Mouse (Mus musculus) forebrain, embryonic 12.5 days (tissue): Measurements from ENCODE around the gene Slc43a2. TPM values are rescaled to one million over a fixed set of nuclear protein-coding genes. Genes with fewer than 3 reads are reported as not detected.
A peak's percentile ranks its signal among the peaks of the same experiment; 100 is the strongest.
"Not testable (repeated sequence)": the region's sequence is repeated elsewhere in the genome, so short reads cannot be mapped to it uniquely, and the experiment has no call there.

ENCODE experiments used
- ATAC-seq: fragments of 200-750 bp; cut with Nextera tagmentation; 2 replicates; pipeline ENCODE4 v1.8.0; 2017; ENCODE audit warnings: moderate TSS enrichment; ENCODE audit not compliant: low FRiP score
- H3K27ac ChIP-seq: fragments of 300-500 bp; sonication (generic); 2 replicates; pipeline ENCODE4 v1.5.1; 2016; ENCODE audit warnings: mild to moderate bottlenecking
- H3K27me3 ChIP-seq: fragments of 300-500 bp; sonication (generic); 2 replicates; pipeline ENCODE4 v1.6.1; 2016; ENCODE audit warnings: mild to moderate bottlenecking
- H3K36me3 ChIP-seq: fragments of 300-500 bp; sonication (generic); replicated peaks from 2 replicates; pipeline ENCODE4 v1.6.1; 2016; ENCODE audit warnings: mild to moderate bottlenecking
- H3K4me1 ChIP-seq: fragments of 300-500 bp; sonication (generic); 2 replicates; pipeline ENCODE4 v1.6.1; 2016
- H3K4me2 ChIP-seq: fragments of 300-500 bp; sonication (generic); 2 replicates; pipeline ENCODE4 v1.6.1; 2016; ENCODE audit warnings: mild to moderate bottlenecking, moderate library complexity
- H3K4me3 ChIP-seq: fragments of 300-500 bp; sonication (generic); replicated peaks from 2 replicates; pipeline ENCODE4 v1.5.1; 2016; ENCODE audit warnings: mild to moderate bottlenecking
- H3K9ac ChIP-seq: fragments of 300-500 bp; sonication (generic); 2 replicates; pipeline ENCODE4 v1.6.1; 2016; ENCODE audit warnings: mild to moderate bottlenecking
- H3K9me3 ChIP-seq: fragments of 300-500 bp; sonication (generic); 2 replicates; pipeline ENCODE4 v1.6.1; 2016
- WGBS: fragments of 180-500 bp; shearing (Covaris S2); methylation state at CpG from one replicate; pipeline ENCODE4 v1.1.7; 2016; 5-methylcytosine and 5-hydroxymethylcytosine counted together
- polyA plus RNA-seq: library from polyadenylated mRNA; unstranded; fragments of >200 nt; fragmentation: Nextera tagmentation; extraction: Ambion mirVana; gene quantifications from 2 replicates; pipeline ENCODE4 v1.2.1, GENCODE M21; 2016

The Slc43a2 gene
- polyA plus RNA-seq, 1 experiment from 2014 or later: 11.4 TPM

GRCm38 (mm10) chr11:75587493-75588284, 56.2 kb downstream of the Slc43a2 start, which contains the start of gene Pitpna:
Gene Pitpna, plus strand, starts transcription at chr11:75588097.
- Histone ChIP-seq H3K27ac (peak within 1 kb of the TSS; percentile 87), H3K36me3 (peaks cover 6% of the 10 kb centered on the region), H3K9ac (peak within 1 kb of the TSS; percentile 96), H3K4me1 (peaks cover 18% of the 10 kb centered on the region), H3K9me3 (no peaks in the 10 kb centered on the region), H3K27me3 (no peaks in the 10 kb centered on the region), H3K4me3 (peak within 1 kb of the TSS; percentile 85), H3K4me2 (peak within 1 kb of the TSS; percentile 77)
- WGBS: 6% methylated on average over 49 of the region's 49 CpGs
- peak; percentile 94 for ATAC-seq

DNA sequence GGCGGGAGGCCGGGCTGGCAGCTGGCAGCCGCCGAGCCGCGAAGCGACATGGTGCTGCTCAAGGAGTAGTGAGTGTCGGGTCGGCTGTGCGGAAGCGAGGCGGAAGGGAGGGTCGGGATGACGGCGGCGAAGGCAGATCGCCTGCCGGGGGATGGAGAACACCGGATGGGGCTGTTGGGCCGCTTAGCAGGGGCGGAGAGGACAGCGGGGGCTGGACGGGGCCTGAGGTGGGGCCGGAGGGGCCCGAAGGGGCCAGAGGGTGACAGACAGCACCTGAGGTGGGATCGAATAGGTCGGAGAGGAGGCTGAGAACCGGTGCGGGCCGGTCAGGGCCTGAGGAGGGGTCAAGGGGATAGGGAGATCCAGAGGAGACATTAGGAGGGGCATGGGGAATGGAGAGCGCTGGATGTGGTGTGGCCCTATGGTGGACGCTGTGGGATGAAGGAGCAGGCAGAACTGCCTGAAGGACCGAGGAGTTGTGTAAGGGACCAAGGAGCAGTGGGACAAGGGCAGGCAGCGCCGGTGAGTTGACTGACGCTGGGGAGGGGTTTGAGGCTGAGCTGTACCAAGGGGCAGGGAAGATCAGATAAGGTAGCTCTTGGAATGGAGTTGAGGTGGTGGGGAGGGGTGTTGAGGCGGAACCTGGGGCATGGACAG, 56.9 kb downstream of the Slc43a2 start:
- Histone ChIP-seq H3K27ac (peak overlapping the region; percentile 87), H3K4me1 (peaks cover 18% of the 10 kb centered on the region), H3K4me2 (peak overlapping the region; percentile 77), H3K9ac (peak overlapping the region; percentile 96), H3K36me3 (peaks cover 14% of the 10 kb centered on the region), H3K4me3 (peak overlapping the region; percentile 85), H3K9me3 (no peaks in the 10 kb centered on the region), H3K27me3 (no peaks in the 10 kb centered on the region)
- WGBS: 1% methylated on average over 37 of the region's 37 CpGs
- ATAC-seq: peak; percentile 82

DNA sequence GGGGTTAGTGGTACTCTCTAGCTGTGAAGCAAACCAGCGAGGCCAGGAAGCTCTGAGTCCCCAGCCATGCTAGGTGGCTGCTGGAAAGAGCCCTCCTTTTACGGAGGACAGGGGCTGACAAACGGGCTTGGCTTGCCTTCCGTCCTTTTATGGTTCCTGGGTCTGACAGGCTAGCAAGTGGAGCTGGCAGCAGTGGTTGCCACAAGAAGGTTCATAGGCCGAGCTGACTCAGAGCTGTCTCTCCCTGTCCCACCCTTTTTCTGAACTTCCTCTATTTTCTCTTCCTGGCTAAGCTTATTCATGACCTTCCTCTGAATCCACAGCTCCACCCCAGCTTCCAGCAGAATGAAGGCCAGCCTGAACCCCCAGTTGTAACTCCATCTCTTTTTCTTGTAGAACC, 61.1 kb downstream of the Slc43a2 start:
- peaks cover 18% of the 10 kb centered on the region for H3K4me1 ChIP-seq
- no peak overlapping the region for H3K4me3 ChIP-seq
- H3K27ac ChIP-seq: no peak overlapping the region
- peaks cover 46% of the 10 kb centered on the region for H3K36me3 ChIP-seq
- H3K9ac ChIP-seq: no peak overlapping the region
- ATAC-seq: no peak
- 88% methylated on average over 5 of the region's 5 CpGs for WGBS
- no peaks in the 10 kb centered on the region for H3K9me3 ChIP-seq
- H3K27me3 ChIP-seq: no peaks in the 10 kb centered on the region
- no peak overlapping the region for H3K4me2 ChIP-seq

DNA sequence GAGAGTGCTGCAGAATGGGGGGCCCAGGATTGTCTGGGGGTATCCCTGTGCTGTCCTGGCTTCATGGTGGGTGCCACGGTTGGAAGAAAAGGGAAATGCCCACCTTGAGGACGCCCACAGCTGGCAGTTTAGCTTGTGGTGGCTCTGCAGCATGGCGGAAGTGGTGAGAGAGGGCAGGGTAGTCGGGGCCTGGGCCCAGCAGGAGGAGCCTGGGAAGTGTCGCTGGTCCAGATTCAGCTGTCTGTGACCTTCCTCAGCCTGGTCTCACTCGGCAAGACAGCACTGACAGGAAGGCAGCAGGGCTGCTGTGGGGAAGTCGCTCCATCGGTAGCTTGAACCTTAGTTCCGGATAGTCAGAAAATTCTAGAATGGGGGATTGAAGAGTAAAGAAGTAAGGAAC, 62.9 kb downstream of the Slc43a2 start:
- Histone ChIP-seq H3K27ac (no peak overlapping the region), H3K4me2 (no peak overlapping the region), H3K27me3 (no peaks in the 10 kb centered on the region), H3K4me3 (no peak overlapping the region), H3K9me3 (no peaks in the 10 kb centered on the region), H3K4me1 (peaks cover 9% of the 10 kb centered on the region), H3K9ac (no peak overlapping the region), H3K36me3 (peaks cover 63% of the 10 kb centered on the region)
- 92% methylated on average over 9 of the region's 9 CpGs for WGBS
- no peak for ATAC-seq

DNA sequence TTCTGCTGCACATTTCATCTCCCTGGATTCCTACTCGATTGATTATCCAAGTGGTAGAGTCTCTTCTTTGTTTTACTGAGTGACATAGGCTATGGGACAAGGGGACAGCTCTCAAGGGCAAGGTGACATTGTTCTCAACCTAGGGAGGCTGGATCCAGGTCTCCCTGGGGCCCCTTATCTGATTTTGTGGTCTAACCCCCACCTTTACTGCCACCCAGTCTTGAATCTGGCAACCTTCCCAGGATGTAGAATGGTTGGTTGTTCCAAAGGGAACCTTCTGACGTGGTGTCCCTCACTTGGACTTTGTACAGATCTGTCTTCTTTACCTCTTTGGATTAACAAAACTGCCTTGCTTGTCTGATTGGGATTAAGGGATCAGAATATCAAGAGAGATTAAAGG, 63.9 kb downstream of the Slc43a2 start:
- no peaks in the 10 kb centered on the region for H3K27me3 ChIP-seq
- no peak for ATAC-seq
- no peak overlapping the region for H3K9ac ChIP-seq
- no peak overlapping the region for H3K4me2 ChIP-seq
- no peaks in the 10 kb centered on the region for H3K4me1 ChIP-seq
- no peak overlapping the region for H3K4me3 ChIP-seq
- peaks cover 69% of the 10 kb centered on the region for H3K36me3 ChIP-seq
- no peak overlapping the region for H3K27ac ChIP-seq
- H3K9me3 ChIP-seq: no peaks in the 10 kb centered on the region
- WGBS: 74% methylated on average over 2 of the region's 2 CpGs

DNA sequence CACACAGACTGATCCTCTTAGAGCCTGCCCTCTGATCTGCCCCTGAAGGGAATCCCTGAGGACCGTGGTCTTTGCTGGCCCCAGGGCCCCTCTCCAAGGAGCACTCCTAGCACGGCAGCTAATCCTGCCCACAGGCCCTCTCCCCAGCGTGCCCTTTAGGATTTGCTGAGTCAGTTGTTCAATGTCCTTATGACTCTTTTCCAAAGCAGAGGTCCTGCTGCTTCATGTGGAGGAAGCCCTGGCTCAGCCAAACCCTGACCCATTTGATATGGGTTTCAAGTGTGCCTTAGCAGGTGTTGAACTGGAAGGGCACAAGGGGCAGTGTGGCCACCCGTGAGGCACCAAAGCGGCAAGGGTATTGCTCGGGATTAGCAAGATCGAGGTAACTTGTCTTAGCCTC, 64.3 kb downstream of the Slc43a2 start:
- H3K9ac ChIP-seq: no peak overlapping the region
- H3K9me3 ChIP-seq: no peaks in the 10 kb centered on the region
- no peak overlapping the region for H3K27ac ChIP-seq
- H3K27me3 ChIP-seq: no peaks in the 10 kb centered on the region
- WGBS: 65% methylated on average over 7 of the region's 7 CpGs
- no peak for ATAC-seq
- H3K36me3 ChIP-seq: peaks cover 73% of the 10 kb centered on the region
- H3K4me2 ChIP-seq: no peak overlapping the region
- H3K4me1 ChIP-seq: no peaks in the 10 kb centered on the region
- H3K4me3 ChIP-seq: no peak overlapping the region

DNA sequence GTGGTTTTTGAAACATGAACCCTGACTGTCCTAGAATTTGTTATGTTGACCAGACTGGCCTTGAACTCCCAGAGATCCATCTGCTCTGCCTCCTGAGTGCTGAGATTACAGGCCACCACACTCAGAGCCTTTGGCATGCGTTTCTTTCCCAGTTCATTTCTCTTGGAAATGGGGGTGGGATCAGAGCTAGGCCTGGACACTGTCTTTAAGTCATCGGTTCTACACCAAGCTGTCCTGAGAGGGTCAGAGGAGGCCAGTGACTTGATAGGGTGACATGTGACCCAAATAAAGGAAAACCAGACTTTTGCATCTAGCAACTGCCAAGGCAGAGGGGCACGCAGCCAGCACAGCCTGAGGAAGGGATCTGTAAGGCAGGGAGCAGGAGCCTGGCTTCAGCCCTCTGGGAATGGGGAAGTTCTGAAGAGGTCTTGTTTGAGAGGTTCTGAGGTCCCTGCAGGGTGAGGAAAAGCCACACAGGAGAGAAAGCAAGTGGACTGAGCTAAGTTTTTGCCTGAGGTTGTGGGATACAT, 65.3 kb downstream of the Slc43a2 start:
- Histone ChIP-seq H3K9me3 (no peaks in the 10 kb centered on the region), H3K4me1 (no peaks in the 10 kb centered on the region), H3K27ac (no peak overlapping the region), H3K4me2 (no peak overlapping the region), H3K9ac (no peak overlapping the region), H3K27me3 (no peaks in the 10 kb centered on the region), H3K4me3 (no peak overlapping the region), H3K36me3 (peaks cover 83% of the 10 kb centered on the region)
- 92% methylated on average over 3 of the region's 3 CpGs for WGBS
- no peak for ATAC-seq

DNA sequence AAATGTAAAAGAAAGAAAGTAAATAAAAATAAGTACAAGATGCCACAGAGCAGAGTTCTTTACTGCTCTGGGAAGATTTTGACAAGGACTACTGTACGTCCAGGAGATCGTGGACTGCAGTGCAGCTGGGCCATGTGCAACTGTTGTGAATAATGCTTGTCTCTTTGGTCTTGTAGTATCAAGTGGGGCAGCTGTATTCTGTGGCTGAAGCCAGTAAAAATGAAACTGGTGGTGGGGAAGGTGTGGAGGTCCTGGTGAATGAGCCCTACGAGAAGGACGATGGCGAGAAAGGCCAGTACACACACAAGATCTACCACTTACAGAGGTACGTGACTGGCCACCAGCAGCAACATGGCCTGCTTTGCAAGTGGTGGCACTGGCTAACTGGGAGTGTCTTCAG, 66.5 kb downstream of the Slc43a2 start:
- H3K27me3 ChIP-seq: no peaks in the 10 kb centered on the region

DNA sequence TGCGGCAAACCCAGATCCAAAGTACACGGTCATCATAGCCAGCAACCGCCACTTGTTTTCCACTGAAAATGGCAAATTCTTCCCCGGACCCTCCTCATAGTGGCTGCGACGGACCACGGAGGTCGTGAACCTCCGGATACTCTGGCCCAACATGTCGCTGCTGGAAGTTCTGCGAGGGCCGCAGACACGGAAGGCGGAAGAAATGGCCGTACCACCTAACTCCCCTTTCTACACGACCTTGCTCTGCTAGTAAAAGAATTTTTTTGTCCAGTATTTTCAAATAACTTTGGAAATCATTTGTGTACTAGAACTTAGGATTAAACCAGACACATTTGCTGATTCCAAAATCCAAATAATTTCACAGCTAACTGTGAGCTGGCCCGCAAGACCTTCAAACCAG, 68.3 kb downstream of the Slc43a2 start:
- H3K36me3 ChIP-seq: peaks cover 83% of the 10 kb centered on the region
- H3K4me2 ChIP-seq, H3K4me1 ChIP-seq, H3K27ac ChIP-seq, H3K4me3 ChIP-seq, ATAC-seq, H3K27me3 ChIP-seq, H3K9me3 ChIP-seq, H3K9ac ChIP-seq: not testable (repeated sequence)
- WGBS: 92% methylated on average over 17 of the region's 17 CpGs

More for the DNA sequence above, 66.5 kb downstream of the Slc43a2 start:
- 91% methylated on average over 6 of the region's 6 CpGs for WGBS
- Histone ChIP-seq H3K36me3 (peaks cover 85% of the 10 kb centered on the region), H3K4me3 (no peak overlapping the region), H3K4me1 (no peaks in the 10 kb centered on the region), H3K27ac (0 out of 2 replicates have a peak overlapping the region, but pooled peaks have one; percentile 19), H3K4me2 (no peak overlapping the region), H3K9me3 (no peaks in the 10 kb centered on the region), H3K9ac (no peak overlapping the region)
- no peak for ATAC-seq

DNA sequence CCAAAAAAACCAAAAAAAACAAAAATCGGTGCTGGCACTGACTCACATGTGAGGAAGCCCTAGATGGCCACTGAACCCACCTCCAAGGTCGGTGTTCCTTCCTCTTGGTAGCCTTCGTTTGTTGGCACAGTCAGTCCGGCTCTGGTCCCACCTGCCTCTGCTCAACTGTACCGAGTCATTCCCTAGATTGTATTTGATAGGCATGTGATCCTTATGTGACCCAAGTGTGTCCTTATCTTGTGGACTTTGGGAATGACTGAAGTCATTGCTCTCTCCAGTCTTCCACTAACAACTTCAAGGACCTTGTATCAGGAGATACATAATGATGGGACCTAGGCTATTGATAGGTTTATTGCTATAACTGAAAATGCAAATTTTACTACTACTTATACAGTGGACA, 73.3 kb downstream of the Slc43a2 start:
- no peak for ATAC-seq
- Histone ChIP-seq H3K9me3 (no peaks in the 10 kb centered on the region), H3K9ac (no peak overlapping the region), H3K27me3 (no peaks in the 10 kb centered on the region), H3K4me3 (no peak overlapping the region), H3K27ac (no peak overlapping the region), H3K4me1 (no peaks in the 10 kb centered on the region), H3K4me2 (no peak overlapping the region), H3K36me3 (peaks cover 84% of the 10 kb centered on the region)
- WGBS: 93% methylated on average over 5 of the region's 5 CpGs

- H3K9me3 ChIP-seq: no peaks in the 10 kb centered on the region
- no peaks in the 10 kb centered on the region for H3K4me1 ChIP-seq
- H3K36me3 ChIP-seq: peaks cover 84% of the 10 kb centered on the region
- no peak overlapping the region for H3K4me3 ChIP-seq
- no peak overlapping the region for H3K4me2 ChIP-seq
- WGBS: 74% methylated on average over 1 of the region's 1 CpGs
- H3K9ac ChIP-seq: no peak overlapping the region
- ATAC-seq: no peak
- H3K27me3 ChIP-seq: no peaks in the 10 kb centered on the region
- H3K27ac ChIP-seq: no peak overlapping the region
These were observed 73.8 kb downstream of the Slc43a2 start for GRCm38 (mm10) chr11:75605318-75605717.

- H3K27me3 ChIP-seq: no peaks in the 10 kb centered on the region
- H3K9me3 ChIP-seq: no peaks in the 10 kb centered on the region
- H3K4me1 ChIP-seq: no peaks in the 10 kb centered on the region
- 95% methylated on average over 5 of the region's 5 CpGs for WGBS
- no peak overlapping the region for H3K4me2 ChIP-seq
- H3K36me3 ChIP-seq: peaks cover 73% of the 10 kb centered on the region
- ATAC-seq: no peak
- no peak overlapping the region for H3K9ac ChIP-seq
- no peak overlapping the region for H3K4me3 ChIP-seq
- H3K27ac ChIP-seq: no peak overlapping the region
These were observed 77.3 kb downstream of the Slc43a2 start for GRCm38 (mm10) chr11:75608776-75609175.
